Mouse (Mus musculus): ENCODE results near the gene Slc38a2.

Gene Slc38a2

GRCm38 (mm10) chr15:96669721-96670120, 29.8 kb downstream of the Slc38a2 start:
- DNase-seq (ENCODE audit: low spot score in 2 of 2): no peak

- peak in 1 of 2 experiments; percentile 68 for DNase-seq (ENCODE audit: low spot score in 2 of 2)
These were observed 32.9 kb downstream of the Slc38a2 start for GRCm38 (mm10) chr15:96666663-96667062.

- peak in 1 of 2 experiments; percentile 83 for DNase-seq (ENCODE audit: low spot score in 2 of 2)
These were observed 33.6 kb downstream of the Slc38a2 start for GRCm38 (mm10) chr15:96665889-96666288.

- DNase-seq (ENCODE audit: low spot score in 2 of 2): no peak
These were observed 38.9 kb downstream of the Slc38a2 start for GRCm38 (mm10) chr15:96660590-96661141.

- no peak for DNase-seq (ENCODE audit: low spot score in 2 of 2)
These were observed 41.3 kb downstream of the Slc38a2 start for GRCm38 (mm10) chr15:96658275-96658602.

- no peak for DNase-seq (ENCODE audit: low spot score in 2 of 2)
These were observed 41.8 kb downstream of the Slc38a2 start for GRCm38 (mm10) chr15:96657576-96658274.

GRCm38 (mm10) chr15:96655514-96655913, 44.0 kb downstream of the Slc38a2 start:
- no peak for DNase-seq (ENCODE audit: low spot score in 2 of 2)

- no peak for DNase-seq (ENCODE audit: low spot score in 2 of 2)
These were observed 44.8 kb downstream of the Slc38a2 start for GRCm38 (mm10) chr15:96654714-96655113.

GRCm38 (mm10) chr15:96653011-96653410, 46.5 kb downstream of the Slc38a2 start:
- no peak for DNase-seq (ENCODE audit: low spot score in 2 of 2)

- no peak for DNase-seq (ENCODE audit: low spot score in 2 of 2)
These were observed 47.0 kb downstream of the Slc38a2 start for GRCm38 (mm10) chr15:96652531-96652930.

GRCm38 (mm10) chr15:96647376-96647775, 52.2 kb downstream of the Slc38a2 start:
- DNase-seq (ENCODE audit: low spot score in 2 of 2): no peak

GRCm38 (mm10) chr15:96642436-96643405, 56.8 kb downstream of the Slc38a2 start, which contains the start of gene Slc38a1:
Slc38a1 (minus strand) TSS chr15:96642913.
- DNase-seq (ENCODE audit: low spot score in 2 of 2): peak in 1 of 2 experiments; percentile 38

- no peak for DNase-seq (ENCODE audit: low spot score in 2 of 2)
These were observed 57.6 kb downstream of the Slc38a2 start for GRCm38 (mm10) chr15:96641821-96642435.

GRCm38 (mm10) chr15:96641111-96641820, 58.3 kb downstream of the Slc38a2 start:
- DNase-seq (ENCODE audit: low spot score in 2 of 2): peak in 1 of 2 experiments; percentile 62

GRCm38 (mm10) chr15:96640291-96640985, 59.1 kb downstream of the Slc38a2 start:
- DNase-seq (ENCODE audit: low spot score in 2 of 2): peak in 1 of 2 experiments; percentile 26

GRCm38 (mm10) chr15:96639630-96640029, 59.9 kb downstream of the Slc38a2 start:
- DNase-seq (ENCODE audit: low spot score in 2 of 2): no peak

- no peak for DNase-seq (ENCODE audit: low spot score in 2 of 2)
These were observed 60.9 kb downstream of the Slc38a2 start for GRCm38 (mm10) chr15:96638656-96639055.

- no peak for DNase-seq (ENCODE audit: low spot score in 2 of 2)
These were observed 61.4 kb downstream of the Slc38a2 start for GRCm38 (mm10) chr15:96638173-96638572.

Measured in left cerebral cortex, adult 9 months (tissue).